Mouse (Mus musculus) c-Kit-positive CD71-negative TER-119-negative erythroid progenitor cells, embryonic 14.5 days (primary cell): Measurements from ENCODE around the gene Pla2g4b.

Source experiments
- DNase-seq: peaks from one replicate; pipeline ENCODE4 v3.0.0-alpha.2; 2013; ENCODE audit warnings: low read depth

Pla2g4b gene

DNA sequence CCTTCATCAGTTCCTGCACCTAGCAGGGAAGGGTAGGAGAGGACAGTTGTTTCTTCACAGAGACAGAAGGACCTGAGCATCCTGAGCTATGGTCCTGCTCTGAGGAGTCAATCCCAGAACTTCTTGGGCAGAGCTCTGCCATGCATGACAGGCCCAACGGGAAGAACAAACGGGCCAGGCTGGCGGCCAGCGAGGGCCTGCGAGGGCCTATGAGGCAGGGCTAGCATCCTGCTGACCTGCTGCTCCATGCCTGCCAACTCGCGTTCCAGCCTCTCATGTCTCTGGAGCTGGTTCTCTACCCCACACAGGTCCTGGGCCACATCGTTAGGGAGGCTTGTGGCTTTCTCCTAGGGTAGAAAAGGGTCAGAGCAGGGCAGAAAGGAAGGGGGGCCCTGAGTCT, 29.0 kb downstream of the Pla2g4b start:
- DNase-seq, result no peak

DNA sequence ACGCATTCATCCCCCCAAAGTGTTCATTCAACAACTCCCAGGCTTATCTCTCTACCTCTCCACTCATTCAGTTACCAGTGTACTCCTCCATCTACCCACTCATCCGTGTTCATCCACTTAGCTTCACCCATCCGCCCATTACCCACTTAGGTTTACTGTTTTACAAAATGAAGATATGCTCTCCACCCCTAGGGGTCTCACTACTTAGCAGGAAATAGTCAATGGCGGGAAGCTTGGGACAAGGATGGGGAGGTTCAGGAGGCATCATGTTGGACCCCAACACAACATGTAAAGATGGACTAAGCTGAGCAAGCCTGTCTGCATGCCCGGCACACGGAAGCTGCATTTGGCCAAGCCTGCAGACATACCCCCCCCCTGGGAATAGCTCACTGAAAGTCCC, 31.4 kb downstream of the Pla2g4b start:
- no peak for DNase-seq

GRCm38 (mm10) chr2:120065243-120065642, 32.0 kb downstream of the Pla2g4b start:
- DNase-seq, result no peak

GRCm38 (mm10) chr2:120066224-120066623, 33.0 kb downstream of the Pla2g4b start:
- no peak for DNase-seq

- no peak for DNase-seq
Observed at GRCm38 (mm10) chr2:120068555-120069465, 35.6 kb downstream of the Pla2g4b start.

DNA sequence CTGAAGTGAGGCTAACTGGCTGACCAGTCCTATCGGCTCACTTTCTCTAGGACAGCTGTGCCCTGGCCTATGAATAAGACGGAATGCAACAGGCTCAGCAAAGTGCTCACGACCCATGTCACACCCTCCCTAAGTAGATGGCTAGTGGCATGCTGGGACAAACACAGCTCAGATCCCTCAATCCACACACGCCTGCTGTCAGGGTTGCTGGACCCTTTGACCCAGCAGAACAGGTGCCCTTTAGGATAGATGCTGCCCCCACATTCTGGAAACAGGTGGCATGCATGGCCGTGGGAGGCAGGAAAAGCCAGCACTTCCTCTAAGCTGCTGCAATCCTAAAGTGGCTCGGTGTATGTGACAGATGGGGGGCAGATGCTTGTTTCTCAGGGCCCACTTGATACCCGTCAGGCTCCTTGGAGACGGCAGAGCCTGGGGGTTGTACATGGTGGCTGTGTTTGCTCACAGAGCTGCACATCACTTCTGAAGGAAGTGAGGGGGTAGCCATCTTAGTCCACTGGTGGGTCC, 36.3 kb downstream of the Pla2g4b start:
- no peak for DNase-seq

GRCm38 (mm10) chr2:120074096-120074495, 40.9 kb downstream of the Pla2g4b start:
- DNase-seq, result no peak

DNA sequence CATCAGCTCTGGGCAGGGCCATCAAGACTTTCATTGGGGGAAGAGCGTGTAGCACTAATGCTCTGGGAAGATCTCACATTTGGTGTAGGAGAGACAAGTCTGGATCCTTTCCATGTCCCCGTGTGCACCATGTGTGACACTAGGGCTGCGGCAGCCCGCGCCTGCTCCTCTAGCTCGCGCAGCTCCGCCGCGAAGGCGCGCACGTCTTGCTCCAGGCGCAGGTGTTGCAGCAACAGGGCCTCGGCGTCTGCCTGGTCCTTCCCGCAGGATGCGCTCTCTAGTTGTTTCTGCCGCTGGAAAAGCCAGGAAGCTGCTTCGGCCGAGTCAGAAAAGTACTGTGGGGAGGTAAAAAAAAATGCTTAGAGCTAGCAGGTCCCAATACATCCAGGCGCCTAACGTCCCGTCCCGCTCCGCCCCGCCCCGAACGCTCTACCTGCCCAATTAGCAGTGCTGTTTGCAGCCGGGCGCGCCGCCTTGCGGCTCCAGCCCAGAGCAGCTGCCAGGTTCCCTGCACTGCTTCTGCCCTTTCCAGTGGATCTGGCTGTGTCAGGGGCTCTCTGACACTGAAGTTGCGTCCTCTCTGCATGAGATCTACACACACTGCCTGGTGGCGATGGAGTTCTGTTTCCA, 43.0 kb downstream of the Pla2g4b start:
- no peak for DNase-seq

- no peak for DNase-seq
Observed at GRCm38 (mm10) chr2:120082416-120082815, 49.2 kb downstream of the Pla2g4b start.

GRCm38 (mm10) chr2:120084593-120085361, 51.6 kb downstream of the Pla2g4b start:
- no peak for DNase-seq

DNA sequence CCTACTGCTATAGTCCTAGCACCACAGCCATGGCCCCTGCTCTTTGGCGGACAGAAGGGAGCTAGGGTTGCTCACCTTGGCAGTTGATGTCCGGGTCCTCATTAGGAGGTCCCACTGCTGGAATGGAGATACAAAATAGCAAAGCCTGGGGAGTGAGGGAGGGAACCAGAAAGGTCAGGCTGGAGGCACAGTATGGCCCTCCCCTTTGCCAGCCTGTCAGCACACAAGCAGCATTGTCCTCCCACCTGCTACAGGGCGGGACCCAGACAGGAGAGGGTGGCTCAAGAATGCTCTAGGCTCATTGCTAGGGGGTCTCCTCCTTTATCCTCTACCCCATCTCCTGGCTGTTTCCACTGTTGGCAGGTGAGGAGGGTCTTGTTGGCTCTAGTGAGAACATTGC, 52.8 kb downstream of the Pla2g4b start:
- DNase-seq, result no peak

- DNase-seq, result no peak
Observed at GRCm38 (mm10) chr2:120087391-120087790, 54.2 kb downstream of the Pla2g4b start.

DNA sequence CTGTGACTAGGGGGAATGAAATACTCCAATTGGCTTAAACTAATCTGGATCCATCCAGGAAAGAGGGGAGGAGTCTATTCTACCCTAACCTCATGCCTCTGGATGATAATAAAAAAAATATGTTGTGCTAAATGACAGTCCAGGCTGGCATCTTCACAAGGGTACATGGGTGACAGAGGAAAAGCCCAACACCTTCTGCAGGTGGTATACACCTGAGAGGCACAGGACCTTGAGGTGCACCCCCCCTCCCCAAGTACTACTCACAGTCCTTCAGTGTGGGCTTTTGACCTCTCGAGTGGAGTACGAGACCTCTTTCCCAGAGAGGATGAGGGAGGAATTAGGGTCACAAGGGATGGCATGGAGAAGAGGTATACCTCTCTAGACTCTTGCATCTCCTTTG, 54.7 kb downstream of the Pla2g4b start:
- no peak for DNase-seq

DNA sequence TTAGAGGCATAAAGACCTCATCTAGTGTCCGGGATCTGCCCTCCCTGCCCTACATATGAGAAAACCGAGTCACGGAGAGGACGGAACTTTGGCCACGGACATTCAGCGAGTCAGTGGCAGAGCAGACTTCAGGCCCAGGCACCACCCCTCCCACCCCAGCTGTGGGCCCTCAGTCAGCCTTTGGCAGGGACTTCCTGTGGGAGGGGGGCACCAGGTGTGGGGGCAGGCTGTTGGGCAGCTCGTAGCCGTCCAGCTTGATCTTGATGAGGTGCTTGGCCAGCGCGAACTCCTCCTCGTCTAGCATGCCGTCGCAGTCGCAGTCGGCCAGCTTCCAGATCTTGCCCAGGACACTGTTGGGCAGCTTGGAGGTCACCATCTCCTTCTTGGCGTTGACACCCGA, 57.8 kb downstream of the Pla2g4b start:
- no peak for DNase-seq
